Comparison of ENCODE assay signal across 10 mouse cellular contexts in the genomic region with DNA sequence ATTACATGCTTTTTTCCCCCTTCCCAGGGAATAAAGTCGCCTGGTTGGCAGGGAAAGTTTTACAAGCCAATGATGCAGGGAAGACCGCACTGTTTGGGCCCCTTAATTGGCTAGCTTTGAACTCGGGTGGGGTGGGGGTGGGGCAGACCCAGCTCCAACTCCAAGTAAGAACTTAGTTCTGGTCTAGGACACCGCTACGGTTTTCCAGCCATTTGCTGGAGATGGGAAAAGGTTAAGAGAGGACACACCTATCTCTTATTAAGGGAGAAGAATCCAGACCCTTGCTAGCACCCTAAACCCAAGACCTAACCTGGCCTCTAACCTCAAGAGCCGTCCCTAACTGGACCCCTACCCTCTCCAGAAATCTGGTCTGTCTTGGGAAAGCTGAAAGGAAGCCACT. TPM values are rescaled to one million over a fixed set of nuclear protein-coding genes. Genes with fewer than 3 reads are reported as not detected.
DNase-seq lines count a peak whose midpoint lies in the region; ATAC-seq and TF ChIP-seq lines count a peak whose summit lies in the region.
"Had no signal": no experiment of that assay in that cellular context is flagged by ENCODE, and none has a peak within 500 bp of the region (broad histone marks: within the 10 kb centered on the region; RNA-seq: fewer than 3 reads in every experiment).

No protein-coding gene starts in this region.

- DNase-seq in heart, postnatal 0 days (ENCODE audit: low spot score): no peak
- no peak for DNase-seq in heart, postnatal 25 days (ENCODE audit: low spot score)
- no peak for DNase-seq in embryonic facial prominence, embryonic 11.5 days (ENCODE audit: low spot score)
- no peak for DNase-seq in forebrain, postnatal 0 days
- DNase-seq in thymus, postnatal 4 days: no peak
- DNase-seq in cerebellum, postnatal 4 days (ENCODE audit: low spot score in 2 of 2): no peak
- DNase-seq: gastrocnemius, postnatal 14 days; liver, embryonic 13.5 days had no signal

- no peak overlapping the region for H3K9ac ChIP-seq in heart, postnatal 0 days (replicated peaks; ENCODE audit: low read depth, low read length)
- no peak overlapping the region; the same call in 1 of the 2 replicates for H3K9ac ChIP-seq in embryonic facial prominence, embryonic 11.5 days (replicated peaks; ENCODE audit: low read length)
- 0 out of 2 replicates have a peak overlapping the region, but pooled peaks have one; percentile 55 for H3K9ac ChIP-seq in forebrain, postnatal 0 days
- peak overlapping the region; percentile 68; the same call in 1 of the 2 replicates for H3K9ac ChIP-seq in midbrain, embryonic 12.5 days (replicated peaks)
- H3K9ac ChIP-seq: liver, embryonic 13.5 days had no signal

- peak overlapping the region; percentile 70; the same call in 1 of the 2 replicates for H3K4me2 ChIP-seq in heart, postnatal 0 days (ENCODE audit: low read depth, low read length)
- peak overlapping the region; percentile 74; the same call in 1 of the 2 replicates for H3K4me2 ChIP-seq in embryonic facial prominence, embryonic 11.5 days (ENCODE audit: low read depth, low read length)
- H3K4me2 ChIP-seq in forebrain, postnatal 0 days (ENCODE audit: low read depth): peak overlapping the region; percentile 65
- peak overlapping the region; percentile 60 for H3K4me2 ChIP-seq in midbrain, embryonic 12.5 days (replicated peaks)

- no peak for TF ChIP-seq EP300 in heart, postnatal 0 days (IDR thresholded peaks at IDR 0.05; ENCODE audit: low read depth)

- no peaks in the 10 kb centered on the region for H3K27me3 ChIP-seq in heart, postnatal 0 days (ENCODE audit: control insufficient read depth, insufficient read depth, low read length)
- H3K27me3 ChIP-seq in embryonic facial prominence, embryonic 11.5 days (ENCODE audit: control insufficient read depth, insufficient read depth, low read length): no peaks in the 10 kb centered on the region
- H3K27me3 ChIP-seq in forebrain, postnatal 0 days (ENCODE audit: insufficient read depth, low read length): no peaks in the 10 kb centered on the region
- H3K27me3 ChIP-seq in midbrain, embryonic 12.5 days: peaks cover 4% of the 10 kb centered on the region; the same call in 1 of the 2 replicates

- TF ChIP-seq CTCF in heart, postnatal 0 days (IDR thresholded peaks at IDR 0.05; ENCODE audit: low read depth): no peak
- no peak for TF ChIP-seq CTCF in forebrain, postnatal 0 days (IDR thresholded peaks at IDR 0.05; ENCODE audit: low read depth)

- 61% methylated on average over 6 of the region's 6 CpGs for WGBS in heart, postnatal 0 days
- 14% methylated on average over 6 of the region's 6 CpGs for WGBS in embryonic facial prominence, embryonic 11.5 days
- WGBS in forebrain, postnatal 0 days: 32% methylated on average over 6 of the region's 6 CpGs
- 21% methylated on average over 6 of the region's 6 CpGs for WGBS in midbrain, embryonic 12.5 days

- ATAC-seq in heart, postnatal 0 days (ENCODE audit: insufficient read depth, low read depth): no peak
- ATAC-seq in embryonic facial prominence, embryonic 11.5 days (replicated peaks; ENCODE audit: insufficient number of reproducible peaks, low FRiP score, low TSS enrichment, low read depth): no peak
- no peak for ATAC-seq in forebrain, postnatal 0 days
- no peak for ATAC-seq in midbrain, embryonic 12.5 days (ENCODE audit: low FRiP score, low read depth)
- ATAC-seq in megakaryocyte progenitor cell, adult 5-6 weeks (replicated peaks; ENCODE audit: poor library complexity): no peak

- intact Hi-C loops in heart, postnatal 25 days (cut with DNase I): no loop called here

- peaks cover 17% of the 10 kb centered on the region for H3K4me1 ChIP-seq in heart, postnatal 0 days (ENCODE audit: control insufficient read depth, insufficient read depth)
- peaks cover 41% of the 10 kb centered on the region for H3K4me1 ChIP-seq in embryonic facial prominence, embryonic 11.5 days (ENCODE audit: control insufficient read depth, insufficient read depth, low read length)
- peaks cover 27% of the 10 kb centered on the region for H3K4me1 ChIP-seq in forebrain, postnatal 0 days (ENCODE audit: insufficient read depth)
- peaks cover 81% of the 10 kb centered on the region for H3K4me1 ChIP-seq in midbrain, embryonic 12.5 days

- no peaks in the 10 kb centered on the region for H3K36me3 ChIP-seq in heart, postnatal 0 days (replicated peaks; ENCODE audit: control insufficient read depth, insufficient read depth, low read length)
- no peaks in the 10 kb centered on the region for H3K36me3 ChIP-seq in embryonic facial prominence, embryonic 11.5 days (replicated peaks; ENCODE audit: control insufficient read depth, insufficient read depth, low read depth, low read length)
- H3K36me3 ChIP-seq in forebrain, postnatal 0 days (ENCODE audit: insufficient read depth): peaks cover 5% of the 10 kb centered on the region; the same call in 1 of the 2 replicates
- no peaks in the 10 kb centered on the region for H3K36me3 ChIP-seq in midbrain, embryonic 12.5 days
- H3K36me3 ChIP-seq: liver, embryonic 13.5 days had no signal

- no peaks in the 10 kb centered on the region for H3K9me3 ChIP-seq in heart, postnatal 0 days (replicated peaks; ENCODE audit: control insufficient read depth, low read length)
- no peaks in the 10 kb centered on the region for H3K9me3 ChIP-seq in embryonic facial prominence, embryonic 11.5 days (replicated peaks; ENCODE audit: control insufficient read depth, low read length)
- H3K9me3 ChIP-seq in forebrain, postnatal 0 days (ENCODE audit: low read length): no peaks in the 10 kb centered on the region
- H3K9me3 ChIP-seq in midbrain, embryonic 12.5 days: no peaks in the 10 kb centered on the region
- H3K9me3 ChIP-seq: liver, embryonic 13.5 days had no signal

- no peak overlapping the region for H3K27ac ChIP-seq in heart, postnatal 0 days (ENCODE audit: low read depth)
- peak overlapping the region; percentile 95 for H3K27ac ChIP-seq in embryonic facial prominence, embryonic 11.5 days (replicated peaks; ENCODE audit: low read depth, low read length)
- H3K27ac ChIP-seq in forebrain, postnatal 0 days (ENCODE audit: low read depth, low read length): peak overlapping the region; percentile 86
- peak overlapping the region; percentile 89 for H3K27ac ChIP-seq in midbrain, embryonic 12.5 days (replicated peaks)
- H3K27ac ChIP-seq: liver, embryonic 13.5 days had no signal

- no peak overlapping the region for H3K4me3 ChIP-seq in heart, postnatal 0 days (ENCODE audit: low read depth, low read length)
- no peak overlapping the region for H3K4me3 ChIP-seq in embryonic facial prominence, embryonic 11.5 days (ENCODE audit: low read depth, low read length)
- H3K4me3 ChIP-seq in forebrain, postnatal 0 days (ENCODE audit: low read depth, low read length): no peak overlapping the region
- no peak overlapping the region for H3K4me3 ChIP-seq in midbrain, embryonic 12.5 days

RNA-seq across cellular contexts. Expression of gene Bcl11b, which starts 22.2 kb away (rescaled TPM):
- 2.7 and 7.3 TPM in 2 replicates for total RNA-seq in heart, postnatal 0 days (2014; rRNA removed; ENCODE audit: low replicate concordance)
- 2.1 and 2.2 TPM in 2 replicates for polyA plus RNA-seq in heart, postnatal 0 days (2015; fragmentation: Nextera tagmentation; extraction: Ambion mirVana)
- total RNA-seq in heart, postnatal 25 days (2021): 1 to 10 TPM; 1.1 to 1.6 TPM
- polyA plus RNA-seq in embryonic facial prominence, embryonic 11.5 days (2014; fragmentation: Nextera tagmentation; extraction: Ambion mirVana): 14.8 and 15.5 TPM in 2 replicates
- 103 and 122 TPM in 2 replicates for total RNA-seq in forebrain, postnatal 0 days (2014; rRNA removed)
- polyA plus RNA-seq in forebrain, postnatal 0 days (2015; fragmentation: Nextera tagmentation; extraction: Ambion mirVana): 45.4 and 70.1 TPM in 2 replicates
- polyA plus RNA-seq in midbrain, embryonic 12.5 days (2016; fragmentation: Nextera tagmentation; extraction: Ambion mirVana): 16.1 and 19.5 TPM in 2 replicates
- 0.02 TPM in 1 of 2 replicates, not detected in the other for total RNA-seq in megakaryocyte progenitor cell, adult 5-6 weeks (2015)
- total RNA-seq in megakaryocyte progenitor cell, adult 5-6 weeks (2017): 0.24 and 0.33 TPM in 2 replicates

Comparison
In these comparisons a context has a peak if more than half of its experiments do, and no peak if none do; other contexts are left out.
1. H3K9ac ChIP-seq: peak in forebrain, postnatal 0 days (single experiment) and midbrain, embryonic 12.5 days (single experiment); none in heart, postnatal 0 days (single experiment) and embryonic facial prominence, embryonic 11.5 days (single experiment).
2. RNA of gene Bcl11b, which starts 22.2 kb away (total RNA-seq): 103 to 122 TPM in forebrain, postnatal 0 days; 2.7 to 7.3 TPM in heart, postnatal 0 days, 1.1 to 1.6 TPM in heart, postnatal 25 days and 0.02 to 0.33 TPM in megakaryocyte progenitor cell, adult 5-6 weeks; every median in the first group is over 10 times any median in the second.
3. Peak in every context shown above with its lines, with median percentiles within 50 percentile points of each other: H3K4me2 ChIP-seq.